Mouse (Mus musculus) heart, postnatal 25 days (tissue): ENCODE measurements around the gene Gm20388. TPM values are rescaled to one million over a fixed set of nuclear protein-coding genes. Genes with fewer than 3 reads are reported as not detected.

Experiments
- DNase-seq: peaks from one replicate; pipeline ENCODE4 v3.0.0; 2022; ENCODE audit warnings: low spot score
- intact Hi-C: fragments of 180-260 bp; cut with DNase I; formaldehyde crosslinking; loops from one replicate; pipeline ENCODE4 v1.15.1; 2025
- total RNA-seq, 2 experiments: library from RNA; stranded (reverse); gene quantifications; 2 replicates each; pipeline ENCODE4 v1.2.3; 2021

The Gm20388 gene
- total RNA-seq, 2 experiments from 2014 or later, result 2.7 TPM; not detected in 1

DNA sequence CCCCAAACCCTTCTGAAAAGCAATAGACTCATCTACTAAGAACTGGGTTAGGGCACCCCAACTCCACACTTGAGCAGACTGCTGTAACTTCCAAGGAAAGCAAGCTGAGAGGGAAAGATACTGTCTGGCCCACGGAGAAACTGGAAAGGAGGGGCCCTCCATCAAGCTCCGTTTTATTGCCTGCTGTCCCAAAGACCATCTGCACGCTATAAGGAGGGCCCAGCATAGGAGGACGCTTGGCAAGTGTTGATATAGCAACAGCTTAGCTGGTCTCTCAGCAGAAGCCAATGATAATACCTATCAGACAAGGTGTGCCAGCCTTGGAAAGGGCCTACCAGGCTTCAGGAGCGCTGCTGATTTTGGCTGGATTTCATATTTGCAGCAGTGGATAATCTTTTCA, 3940.9 kb downstream of the Gm20388 start:
- intact Hi-C loops, result no loop called here
- no peak for DNase-seq

DNA sequence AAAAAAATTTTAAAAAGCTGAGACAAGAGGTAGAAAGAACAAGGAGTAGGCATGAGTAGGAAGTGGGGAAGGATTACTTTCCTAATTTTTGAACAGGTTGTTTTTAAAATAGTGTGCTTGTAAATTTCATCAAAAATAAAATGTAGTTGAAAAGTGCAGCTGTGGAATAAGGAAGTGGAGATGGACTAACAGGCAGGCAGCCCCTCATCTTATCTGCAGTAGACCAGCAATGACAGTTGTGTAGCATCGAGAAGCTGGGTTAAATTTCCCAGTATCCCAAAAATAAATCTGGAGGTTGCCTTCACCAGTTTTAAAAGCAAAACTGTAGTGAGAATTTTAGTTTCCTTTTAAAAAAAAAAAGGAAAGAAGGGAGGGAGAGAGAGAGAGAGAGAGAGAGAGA, 3943.6 kb downstream of the Gm20388 start:
- no peak for DNase-seq
- intact Hi-C loops, result no loop called here

DNA sequence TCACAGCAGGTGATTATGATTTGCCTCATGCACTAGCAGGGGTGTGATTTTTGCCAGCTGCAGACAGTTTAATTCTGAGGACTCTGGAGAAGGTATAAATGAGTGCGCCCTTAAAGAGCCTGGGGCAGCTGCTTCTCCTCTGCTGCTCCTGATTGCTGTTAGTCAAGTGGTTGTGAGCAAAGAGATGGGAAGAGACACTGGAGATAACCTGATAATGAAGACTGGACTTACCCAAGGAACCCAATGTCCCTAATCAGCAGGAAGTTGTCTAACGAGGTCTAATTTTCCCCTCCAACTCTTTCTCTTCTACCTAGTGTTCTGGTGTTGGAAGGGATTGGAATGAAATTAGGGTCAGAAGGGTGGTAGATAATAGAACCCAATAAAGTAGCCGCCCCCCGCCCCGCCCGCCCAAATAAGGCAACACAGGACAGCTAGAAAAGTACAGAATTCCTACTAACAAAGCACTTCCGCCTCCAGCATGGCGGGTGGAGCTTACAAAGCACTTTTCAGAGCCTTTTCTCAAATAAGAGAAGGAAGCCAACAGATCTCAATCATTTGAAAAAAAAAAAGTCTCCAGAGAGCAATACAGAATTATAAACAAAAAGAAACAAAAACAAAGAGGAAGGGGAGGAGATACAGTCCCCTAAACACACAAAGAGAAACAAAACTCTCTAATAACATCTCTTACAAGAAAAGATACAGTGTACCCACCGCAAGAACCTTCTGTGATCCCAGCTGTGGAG, 3944.3 kb downstream of the Gm20388 start:
- DNase-seq, result no peak
- intact Hi-C loops, result no loop called here

DNA sequence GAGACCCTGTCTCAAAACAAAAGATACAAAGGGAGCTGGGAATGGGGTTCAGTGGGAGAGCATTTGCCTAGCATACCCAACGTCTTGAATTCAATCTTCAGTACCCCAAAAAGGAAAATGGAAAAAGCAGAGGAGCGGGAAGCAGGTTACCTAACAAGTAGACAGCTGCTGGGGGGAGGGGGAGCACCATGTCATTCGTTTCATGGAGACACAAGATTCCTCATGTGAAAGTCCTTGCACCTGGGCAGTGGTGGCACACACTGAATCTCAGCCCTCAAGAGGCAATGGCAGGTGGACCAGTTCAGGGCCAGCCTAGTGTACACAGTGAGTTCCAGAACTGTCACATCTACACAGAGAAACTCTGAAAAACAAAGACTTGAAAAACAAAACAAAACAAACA, 3946.7 kb downstream of the Gm20388 start:
- no peak for DNase-seq
- intact Hi-C loops, result no loop called here

DNA sequence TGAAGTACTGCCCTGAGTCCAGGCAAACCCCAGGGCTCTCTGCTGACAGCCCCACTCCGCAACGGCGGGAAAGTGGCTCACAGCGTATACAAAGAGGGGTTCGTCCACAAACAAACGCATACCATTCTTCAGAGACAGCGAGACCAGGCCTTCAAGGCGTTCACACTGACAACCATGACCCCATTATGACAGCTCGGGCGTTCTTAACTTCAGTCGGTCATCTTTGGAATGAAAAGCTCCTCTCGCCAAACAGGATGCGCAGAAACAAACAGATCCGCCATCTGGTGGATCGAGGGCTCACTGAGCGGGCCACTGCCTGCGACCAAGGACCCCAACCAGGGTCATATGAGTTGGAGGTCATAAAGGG, 3947.9 kb downstream of the Gm20388 start:
- intact Hi-C loops, result no loop called here
- DNase-seq, result no peak

DNA sequence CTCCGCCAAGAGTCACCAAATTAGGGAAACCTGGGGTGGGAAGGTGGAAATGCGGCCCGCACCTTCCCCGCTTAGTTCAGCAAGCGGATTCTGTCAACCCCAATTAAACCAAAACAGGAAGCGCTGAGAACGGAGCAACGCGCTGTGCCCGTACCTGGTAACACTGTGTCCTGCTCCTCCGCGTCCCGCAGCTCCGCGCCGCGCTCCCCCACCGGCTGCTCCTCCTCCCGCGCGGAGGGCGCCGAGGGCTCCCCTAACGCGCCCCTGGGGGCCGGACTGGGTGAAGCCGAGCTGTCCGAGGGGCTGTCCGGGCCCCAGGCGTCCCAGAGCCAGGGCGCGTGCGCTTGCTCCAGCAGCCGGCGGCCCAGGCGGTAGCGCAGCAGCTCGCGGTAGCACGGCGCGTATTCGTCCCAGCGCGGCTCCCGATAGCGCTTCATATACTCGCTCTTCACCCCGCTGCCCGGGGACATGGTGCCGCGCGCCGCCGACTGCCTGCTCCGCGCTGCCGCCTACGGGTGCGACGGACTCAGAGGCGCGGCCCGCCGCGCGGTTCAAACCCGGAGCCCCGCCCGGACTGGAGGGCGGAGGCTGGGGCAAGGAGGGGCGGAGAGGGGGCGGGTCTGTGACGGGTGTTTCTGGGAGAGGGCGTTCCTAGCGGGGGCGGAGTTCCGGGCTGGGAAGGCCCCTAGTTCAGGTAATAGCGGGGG, 3948.5 kb downstream of the Gm20388 start:
- peak; percentile 78 for DNase-seq
- intact Hi-C loops, result no loop called here

DNA sequence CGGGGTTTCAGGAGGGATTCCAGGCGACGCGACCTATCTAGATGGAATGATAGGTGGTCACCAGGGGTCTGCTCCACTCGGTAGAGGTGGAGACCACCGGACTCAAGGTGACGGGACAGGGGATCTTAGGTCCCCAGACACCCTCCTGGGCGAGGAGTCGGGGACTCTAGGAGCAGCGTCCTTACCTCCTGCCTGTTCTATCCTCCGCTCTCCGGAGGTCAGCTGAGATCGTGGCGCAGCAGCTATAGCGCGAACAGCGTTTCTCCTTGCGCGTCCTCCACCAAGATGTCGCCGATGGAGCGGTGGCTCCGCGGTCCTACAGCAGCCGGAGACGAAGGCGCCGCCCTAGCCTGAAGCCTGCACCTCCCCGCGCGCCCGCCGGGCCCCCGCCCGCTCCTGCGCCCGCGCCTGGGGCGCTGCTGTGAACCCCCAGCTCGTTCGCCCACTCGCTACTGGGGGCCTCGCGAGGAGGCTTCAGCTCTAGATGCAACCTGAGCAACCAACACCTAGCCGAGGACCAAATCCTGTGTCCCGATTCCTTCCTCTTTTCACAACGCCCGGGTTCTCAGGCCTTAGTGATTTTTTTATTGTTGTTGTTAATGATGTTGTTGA, 3949.1 kb downstream of the Gm20388 start, which contains the start of gene Ccsap:
Ccsap (minus strand) TSS at position 562 of the 612 bp plus-strand sequence.
- DNase-seq, result peak; percentile 16
- intact Hi-C loops, result no loop called here

DNA sequence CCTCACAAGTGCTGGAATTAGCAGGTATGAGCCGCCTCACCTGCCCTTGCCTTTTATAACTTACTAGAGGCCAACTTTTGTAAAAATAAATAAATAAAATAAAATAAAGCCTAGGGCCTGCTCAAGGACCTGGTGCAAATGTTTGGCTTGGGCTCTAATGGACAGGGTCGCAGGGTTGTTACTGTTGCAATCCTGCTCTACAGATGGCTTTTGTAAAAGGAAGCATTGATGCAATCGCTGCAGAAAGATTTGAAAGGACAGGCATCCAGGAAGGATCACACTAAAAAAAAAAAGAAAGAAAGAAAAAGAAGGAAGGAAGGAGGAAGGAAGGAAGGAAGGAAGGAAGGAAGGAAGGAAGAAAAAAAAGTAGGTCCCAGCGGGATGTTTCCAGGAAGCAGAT, 3949.7 kb downstream of the Gm20388 start:
- DNase-seq, result no peak
- intact Hi-C loops, result no loop called here

DNA sequence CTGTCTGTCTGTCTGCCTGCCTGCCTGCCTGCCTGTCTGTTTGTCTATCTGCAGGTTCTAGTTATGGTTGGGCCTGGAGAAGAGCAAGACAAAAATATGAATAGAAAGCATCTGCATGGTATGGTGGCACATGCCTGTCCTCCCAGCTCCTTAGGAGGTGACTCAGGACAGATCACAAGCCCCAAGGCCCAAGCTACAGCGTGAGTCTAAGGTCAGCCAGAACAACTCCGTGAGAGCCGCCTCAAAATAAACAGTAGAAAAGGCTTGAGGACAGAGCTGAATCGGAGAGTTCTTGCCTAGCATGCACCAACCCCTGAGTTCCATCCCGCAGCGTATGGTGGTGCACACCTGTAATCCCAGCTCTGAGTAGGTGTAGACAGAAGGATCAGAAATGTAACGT, 3955.1 kb downstream of the Gm20388 start:
- intact Hi-C loops, result no loop called here
- no peak for DNase-seq

DNA sequence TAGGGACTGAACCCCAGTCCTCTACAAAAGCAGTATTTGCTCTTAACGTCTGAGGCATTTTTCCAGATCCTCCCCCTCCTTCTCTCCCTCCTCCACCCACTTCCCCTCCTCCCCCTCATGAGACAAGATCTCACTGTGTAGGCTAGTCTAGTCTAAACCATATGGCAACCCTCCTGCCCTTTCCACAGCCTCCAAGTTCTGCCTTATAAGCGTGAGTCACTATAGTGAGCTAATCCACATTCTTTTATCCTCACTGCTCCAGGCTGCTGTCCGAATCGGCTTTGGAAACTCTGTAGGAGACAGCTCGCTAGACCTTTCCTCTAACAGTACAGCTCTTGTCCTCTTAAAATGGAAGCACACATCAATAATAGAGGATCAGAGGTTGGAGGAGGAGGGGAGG, 3956.3 kb downstream of the Gm20388 start:
- no peak for DNase-seq
- intact Hi-C loops, result no loop called here

DNA sequence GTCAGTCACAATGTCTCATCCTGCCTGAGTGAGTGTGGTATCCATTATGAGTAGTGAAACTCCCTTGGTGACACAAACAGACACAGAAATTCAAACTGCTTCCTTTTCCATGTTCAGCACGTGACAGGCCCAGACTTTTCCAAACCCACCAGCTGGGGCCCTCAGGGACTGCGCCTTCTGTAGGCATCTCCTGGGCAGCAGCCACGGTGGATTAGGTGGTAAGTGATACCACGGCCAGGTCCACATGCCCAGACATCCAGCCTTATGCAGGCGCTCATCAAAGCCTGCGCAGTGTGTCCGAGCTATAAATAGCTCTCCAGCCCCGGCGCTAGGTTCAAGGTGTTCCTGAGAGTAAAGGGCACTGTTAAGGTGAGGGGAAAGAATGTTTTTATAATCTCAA, 3961.4 kb downstream of the Gm20388 start:
- no peak for DNase-seq
- intact Hi-C loops, result no loop called here

DNA sequence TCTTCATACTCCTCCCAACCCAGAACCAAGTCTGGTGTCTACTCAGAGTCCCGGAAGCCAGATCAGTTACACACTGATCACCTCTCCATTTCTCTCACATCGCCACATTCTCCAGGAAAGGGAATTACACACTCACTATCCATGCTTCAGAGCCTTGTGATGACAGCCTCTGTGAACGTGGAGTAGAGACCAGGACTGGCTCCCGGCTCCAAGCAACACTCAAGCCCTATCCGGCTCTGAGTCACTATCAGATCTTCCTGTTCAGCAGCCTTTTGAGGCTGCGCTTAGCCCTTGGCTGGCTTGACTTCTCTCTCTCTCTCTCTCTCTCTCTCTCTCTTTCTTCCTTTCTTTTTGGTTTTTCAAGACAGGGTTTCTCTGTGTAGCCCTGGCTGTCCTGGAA, 3962.7 kb downstream of the Gm20388 start:
- no peak for DNase-seq
- intact Hi-C loops, result no loop called here

DNA sequence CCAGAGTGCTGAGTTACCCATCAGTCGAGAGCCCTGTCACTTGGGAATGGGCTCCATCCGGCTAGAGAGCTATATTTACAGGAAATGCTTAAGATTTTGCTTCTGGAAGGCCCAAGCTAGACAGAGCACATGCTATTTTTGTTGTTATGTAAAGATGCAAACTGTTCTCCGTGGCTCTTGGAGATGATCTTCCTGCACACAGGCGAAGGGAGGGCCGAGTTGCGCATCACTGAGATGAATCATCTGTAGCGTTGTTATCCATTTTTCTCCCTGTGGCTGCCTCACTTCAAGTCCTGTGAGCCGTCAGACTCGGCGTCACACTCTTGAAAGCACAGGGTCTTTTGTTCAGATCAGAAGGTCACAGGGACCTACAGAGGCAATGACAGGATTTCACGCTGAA, 3963.7 kb downstream of the Gm20388 start:
- no peak for DNase-seq
- intact Hi-C loops, result no loop called here

DNA sequence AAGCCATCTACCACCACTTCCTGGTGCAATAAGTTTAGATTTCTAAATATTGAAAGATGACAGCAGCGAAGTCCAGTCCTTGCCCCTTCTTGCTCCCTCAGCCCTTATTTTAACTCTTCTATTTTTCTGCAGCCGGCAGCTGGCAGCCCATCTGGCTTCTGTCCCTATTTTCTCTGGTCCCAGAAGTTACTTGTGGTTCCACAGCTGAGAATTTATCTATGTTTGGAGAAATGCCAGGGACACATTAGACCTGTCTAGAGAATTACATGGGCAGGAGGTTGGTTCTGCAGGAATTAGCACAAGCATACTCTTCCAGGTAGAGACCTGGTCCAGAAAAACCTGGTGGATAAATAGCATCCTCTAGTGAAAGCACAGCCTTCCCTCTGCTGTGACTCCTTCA, 3967.2 kb downstream of the Gm20388 start:
- intact Hi-C loops, result no loop called here
- no peak for DNase-seq

DNA sequence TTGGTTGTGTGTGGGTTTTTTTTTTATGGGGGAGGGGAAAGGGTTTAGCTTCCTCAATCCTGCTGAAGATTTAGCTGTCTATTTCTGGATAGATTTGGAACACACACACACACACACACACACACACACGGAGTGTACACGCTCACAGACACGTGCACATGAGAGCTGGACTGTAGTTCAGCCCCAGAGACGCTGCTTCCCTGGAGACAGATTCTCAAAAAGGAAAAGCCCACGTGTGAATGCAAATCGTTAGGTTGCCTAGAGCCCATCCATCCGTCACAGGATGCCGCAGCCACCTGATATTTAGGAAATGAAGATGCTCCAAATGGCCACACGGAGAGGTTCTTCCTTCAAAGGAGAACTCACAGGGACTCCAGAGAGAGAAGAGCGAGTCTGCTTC, 3969.6 kb downstream of the Gm20388 start:
- DNase-seq, result no peak
- intact Hi-C loops, result no loop called here

DNA sequence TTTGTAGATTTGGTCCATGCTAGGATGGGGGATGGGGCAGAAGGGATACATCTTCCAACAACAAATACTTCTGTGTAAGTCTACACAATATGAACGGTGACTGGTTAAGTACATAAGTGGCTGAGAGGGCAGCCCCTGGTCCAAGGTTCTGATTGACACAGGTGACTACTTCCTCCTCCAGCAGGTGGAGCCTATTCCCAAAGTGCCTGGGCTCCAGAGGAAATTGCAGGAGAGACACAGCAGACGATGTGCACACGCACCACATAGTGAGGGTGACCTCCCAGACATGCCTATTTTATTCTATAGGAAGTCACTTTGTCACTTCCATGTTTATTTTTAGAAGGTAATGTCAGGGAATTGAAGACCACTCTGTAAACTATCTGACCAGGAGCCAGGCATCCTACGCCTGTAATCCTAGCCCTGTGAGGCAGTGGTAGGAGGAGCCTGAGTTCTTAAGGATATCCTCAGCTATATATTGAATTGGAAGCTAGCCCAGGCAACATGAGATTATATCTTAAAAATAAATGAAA, 3970.2 kb downstream of the Gm20388 start:
- intact Hi-C loops, result no loop called here
- DNase-seq, result no peak

DNA sequence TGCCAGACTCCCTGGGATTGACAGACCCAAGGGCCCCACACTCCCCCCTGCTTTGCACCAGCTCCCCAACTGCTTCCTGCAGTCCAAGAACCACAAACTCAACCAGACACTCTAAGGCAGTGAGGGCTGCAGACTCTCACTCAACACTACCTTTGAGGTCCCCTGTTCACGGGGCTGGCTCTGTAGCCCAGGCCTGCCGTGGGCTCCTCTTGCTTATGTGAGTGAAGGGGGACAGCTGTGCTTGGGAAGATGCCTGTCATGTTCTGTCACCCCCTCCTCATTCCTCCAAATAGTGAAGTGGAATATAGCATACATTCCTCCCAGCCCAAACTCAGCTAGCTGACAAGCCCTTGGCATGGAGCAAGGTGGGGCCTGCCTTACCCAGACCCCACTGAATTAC, 3971.8 kb downstream of the Gm20388 start:
- intact Hi-C loops, result no loop called here
- no peak for DNase-seq

DNA sequence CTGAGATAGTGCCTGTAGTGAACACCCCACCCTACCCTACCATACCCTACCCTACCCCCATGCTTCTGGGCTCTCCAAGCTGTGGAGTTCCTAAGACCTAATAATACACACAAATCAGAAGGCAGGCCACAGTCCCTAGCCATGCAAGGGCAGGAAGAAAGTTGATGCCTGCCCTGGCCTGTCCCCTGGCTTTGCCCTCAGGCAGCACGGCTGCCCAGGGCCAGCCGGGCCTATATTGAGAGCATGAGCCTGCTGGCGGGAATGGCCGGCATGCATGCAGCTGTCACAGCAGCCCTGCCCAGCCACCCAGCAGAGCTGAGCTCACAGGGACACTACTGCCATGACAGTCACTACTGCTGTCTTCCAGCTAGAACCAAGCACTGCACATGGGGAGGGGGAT, 3972.5 kb downstream of the Gm20388 start:
- intact Hi-C loops, result no loop called here
- DNase-seq, result no peak

DNA sequence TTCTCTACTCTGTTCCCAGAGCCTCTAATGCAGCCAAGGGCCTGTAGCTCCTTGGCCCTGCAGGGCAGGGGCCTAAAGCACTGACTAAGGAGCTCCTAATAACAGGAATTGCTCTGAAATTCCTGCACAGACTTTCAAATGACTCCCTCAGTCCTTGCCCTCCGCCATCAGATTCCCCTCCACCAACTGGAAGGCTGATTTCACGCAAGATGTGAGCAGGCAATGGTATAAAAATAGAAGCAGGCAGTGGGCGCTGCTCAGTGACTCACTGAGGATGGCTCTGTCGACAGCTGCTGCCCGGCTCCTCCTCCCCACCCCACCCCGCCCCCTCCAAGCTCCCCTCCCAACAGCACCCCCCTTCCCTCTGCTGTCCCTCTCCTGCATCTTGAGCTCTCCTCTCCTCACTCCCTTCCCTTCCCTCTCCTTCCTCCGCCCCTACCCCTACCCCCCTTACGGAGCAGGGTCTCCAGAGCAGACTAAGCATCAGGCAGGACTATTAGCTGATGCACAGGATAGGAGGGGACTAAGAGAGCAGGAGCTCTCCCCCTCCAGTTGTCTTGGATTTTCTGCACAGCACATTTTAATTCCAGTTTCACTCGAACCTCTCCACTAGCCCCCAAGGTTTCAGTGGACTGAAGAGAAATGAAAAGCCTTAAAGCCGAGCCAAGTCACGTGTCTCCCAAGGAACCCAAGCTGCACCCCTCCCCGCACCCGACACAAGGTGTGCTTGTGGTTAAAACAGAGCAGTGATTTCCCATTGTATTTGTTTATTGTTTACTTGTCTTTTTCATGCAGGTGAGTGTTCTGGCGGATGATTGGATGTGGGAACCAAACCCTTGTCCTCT, 3974.3 kb downstream of the Gm20388 start:
- no peak for DNase-seq
- intact Hi-C loops, result no loop called here

DNA sequence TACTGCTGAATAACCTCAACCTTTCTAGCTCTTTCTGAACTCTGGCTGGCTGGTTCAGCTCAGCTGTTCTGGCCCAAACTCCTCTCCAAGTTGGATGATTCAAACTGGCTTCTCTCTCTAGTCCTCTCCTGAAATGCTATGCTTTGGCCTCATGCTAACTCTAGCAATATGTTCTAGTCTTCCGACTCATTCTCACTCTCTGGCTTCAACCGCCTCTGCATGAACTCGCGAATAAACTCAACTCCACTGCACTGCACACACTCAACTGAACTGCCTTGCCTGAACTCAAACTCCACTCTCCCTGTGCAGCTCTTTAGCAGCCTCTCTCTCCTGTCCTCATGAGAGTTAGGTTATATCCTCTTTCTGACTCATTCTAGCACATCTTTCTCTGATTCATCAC, 3976.5 kb downstream of the Gm20388 start:
- intact Hi-C loops, result no loop called here
- DNase-seq, result no peak
